Mouse (Mus musculus): Measurements from ENCODE around the gene Wipf1. TPM values are rescaled to one million over a fixed set of nuclear protein-coding genes. Genes with fewer than 3 reads are reported as not detected.

The Wipf1 gene
- total and polyA plus RNA-seq, 2 experiments from 2014 or later, result 1.7 to 2.9 TPM

DNA sequence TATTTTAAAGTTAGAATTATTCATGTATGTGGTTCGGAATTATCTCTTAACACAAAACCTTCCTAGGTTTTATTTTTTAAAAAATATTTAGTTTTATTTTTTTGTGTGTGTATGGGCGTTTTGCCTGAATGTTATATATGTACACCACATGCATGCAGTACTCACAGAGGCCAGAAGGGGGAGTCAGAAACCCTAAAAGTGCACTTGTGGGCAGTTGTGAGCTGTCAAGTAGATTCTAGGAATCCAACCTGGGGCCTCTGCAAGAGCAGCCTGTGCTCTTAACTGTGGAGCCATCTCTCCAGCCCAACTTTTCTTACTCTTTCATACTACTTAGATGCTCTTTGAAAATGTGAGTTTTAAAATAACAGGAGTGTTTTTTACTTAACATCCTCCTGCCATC is 57.4 kb downstream of the Wipf1 start:
- no peak overlapping the region for H3K27ac ChIP-seq (ENCODE audit: low read depth)
- no peak for ATAC-seq (ENCODE audit: insufficient read depth, low read depth)
- WGBS, result 92% methylated on average over 2 of the region's 2 CpGs
- TF ChIP-seq CTCF (IDR thresholded peaks at IDR 0.05; ENCODE audit: low read depth) (peak; percentile 20; the same call in 1 of the 2 replicates), EP300 (IDR thresholded peaks at IDR 0.05; ENCODE audit: low read depth) (no peak)
- no peak overlapping the region for H3K9ac ChIP-seq (replicated peaks; ENCODE audit: low read depth, low read length)
- no peak overlapping the region for H3K4me3 ChIP-seq (ENCODE audit: low read depth, low read length)
- no peak overlapping the region for H3K4me2 ChIP-seq (ENCODE audit: low read depth, low read length)
- H3K36me3 ChIP-seq (replicated peaks; ENCODE audit: control insufficient read depth, insufficient read depth, low read length), result no peaks in the 10 kb centered on the region
- no peaks in the 10 kb centered on the region; the same call in 1 of the 2 replicates for H3K4me1 ChIP-seq (ENCODE audit: control insufficient read depth, insufficient read depth)
- H3K9me3 ChIP-seq (replicated peaks; ENCODE audit: control insufficient read depth, low read length), result no peaks in the 10 kb centered on the region
- no peak for DNase-seq (ENCODE audit: low spot score)
- no peaks in the 10 kb centered on the region for H3K27me3 ChIP-seq (ENCODE audit: control insufficient read depth, insufficient read depth, low read length)

DNA sequence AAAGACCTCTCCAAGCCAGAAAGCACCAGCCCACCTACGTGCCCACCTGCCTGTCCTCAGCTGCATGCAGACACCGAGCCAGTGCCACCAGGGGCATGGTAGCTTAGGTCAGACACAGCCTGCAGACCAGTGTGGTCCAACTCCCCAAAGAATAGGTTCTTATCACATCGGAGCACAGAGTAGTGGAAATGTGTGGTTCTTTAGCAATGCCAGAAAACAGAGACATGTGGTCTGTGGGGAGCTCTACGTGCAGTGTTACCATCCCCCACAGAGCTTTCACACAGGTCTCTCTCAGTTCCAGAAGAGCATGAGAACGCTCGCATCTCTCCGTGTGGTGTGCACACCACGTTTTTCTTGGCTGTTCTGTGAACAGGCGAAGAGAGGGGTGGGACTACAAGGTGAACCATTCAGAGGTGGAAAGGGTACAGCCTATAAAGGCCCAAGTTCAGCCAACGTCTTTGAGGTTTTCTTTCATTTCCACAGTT is 59.3 kb downstream of the Wipf1 start:
- WGBS, result 66% methylated on average over 10 of the region's 10 CpGs
- no peaks in the 10 kb centered on the region; the same call in 1 of the 2 replicates for H3K4me1 ChIP-seq (ENCODE audit: control insufficient read depth, insufficient read depth)
- H3K27me3 ChIP-seq (ENCODE audit: control insufficient read depth, insufficient read depth, low read length), result no peaks in the 10 kb centered on the region
- no peak overlapping the region for H3K4me2 ChIP-seq (ENCODE audit: low read depth, low read length)
- DNase-seq (ENCODE audit: low spot score) (no peak), ATAC-seq (ENCODE audit: insufficient read depth, low read depth) (peak; percentile 49; the same call in 1 of the 2 replicates)
- H3K27ac ChIP-seq (ENCODE audit: low read depth), result peak overlapping the region; percentile 36; the same call in 1 of the 2 replicates
- H3K36me3 ChIP-seq (replicated peaks; ENCODE audit: control insufficient read depth, insufficient read depth, low read length), result no peaks in the 10 kb centered on the region
- TF ChIP-seq EP300 (IDR thresholded peaks at IDR 0.05; ENCODE audit: low read depth) (no peak), CTCF (IDR thresholded peaks at IDR 0.05; ENCODE audit: low read depth) (no peak)
- H3K9ac ChIP-seq (replicated peaks; ENCODE audit: low read depth, low read length), result no peak overlapping the region
- no peaks in the 10 kb centered on the region for H3K9me3 ChIP-seq (replicated peaks; ENCODE audit: control insufficient read depth, low read length)
- no peak overlapping the region for H3K4me3 ChIP-seq (ENCODE audit: low read depth, low read length)

GRCm38 (mm10) chr2:73469552-73469951 is 60.0 kb downstream of the Wipf1 start:
- H3K27ac ChIP-seq (ENCODE audit: low read depth), result peak overlapping the region; percentile 36; the same call in 1 of the 2 replicates
- H3K9me3 ChIP-seq (replicated peaks; ENCODE audit: control insufficient read depth, low read length), result no peaks in the 10 kb centered on the region
- H3K4me3 ChIP-seq (ENCODE audit: low read depth, low read length), result no peak overlapping the region
- ATAC-seq (ENCODE audit: insufficient read depth, low read depth) (no peak), DNase-seq (ENCODE audit: low spot score) (no peak)
- no peaks in the 10 kb centered on the region for H3K36me3 ChIP-seq (replicated peaks; ENCODE audit: control insufficient read depth, insufficient read depth, low read length)
- H3K9ac ChIP-seq (replicated peaks; ENCODE audit: low read depth, low read length), result no peak overlapping the region
- WGBS, result 69% methylated on average over 6 of the region's 6 CpGs
- no peaks in the 10 kb centered on the region; the same call in 1 of the 2 replicates for H3K4me1 ChIP-seq (ENCODE audit: control insufficient read depth, insufficient read depth)
- H3K4me2 ChIP-seq (ENCODE audit: low read depth, low read length), result no peak overlapping the region
- no peaks in the 10 kb centered on the region for H3K27me3 ChIP-seq (ENCODE audit: control insufficient read depth, insufficient read depth, low read length)
- TF ChIP-seq CTCF (IDR thresholded peaks at IDR 0.05; ENCODE audit: low read depth) (no peak), EP300 (IDR thresholded peaks at IDR 0.05; ENCODE audit: low read depth) (no peak)

DNA sequence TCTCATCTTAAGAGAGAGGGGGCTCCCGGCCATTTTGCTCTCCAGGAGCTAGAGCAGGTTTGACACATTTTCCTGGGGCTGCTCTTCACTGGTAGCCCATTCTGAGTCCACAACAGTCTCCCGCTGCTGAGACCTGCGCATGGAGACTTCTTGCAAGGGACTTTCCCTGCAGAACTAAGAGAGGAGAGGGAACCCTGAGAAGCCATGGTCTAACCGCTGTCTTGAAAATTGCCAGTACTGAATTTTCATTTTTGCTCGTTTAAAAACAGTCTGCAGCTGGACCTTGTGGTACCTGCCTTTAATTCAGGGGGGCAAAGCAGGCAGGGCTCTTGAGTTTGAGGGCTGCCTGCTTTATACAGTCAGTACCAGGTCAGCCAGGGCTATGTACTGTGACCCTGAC is 60.5 kb downstream of the Wipf1 start:
- Histone ChIP-seq H3K4me3 (ENCODE audit: low read depth, low read length) (no peak overlapping the region), H3K27ac (ENCODE audit: low read depth) (no peak overlapping the region), H3K4me2 (ENCODE audit: low read depth, low read length) (no peak overlapping the region), H3K4me1 (ENCODE audit: control insufficient read depth, insufficient read depth) (no peaks in the 10 kb centered on the region; the same call in 1 of the 2 replicates), H3K36me3 (replicated peaks; ENCODE audit: control insufficient read depth, insufficient read depth, low read length) (no peaks in the 10 kb centered on the region), H3K27me3 (ENCODE audit: control insufficient read depth, insufficient read depth, low read length) (no peaks in the 10 kb centered on the region), H3K9ac (replicated peaks; ENCODE audit: low read depth, low read length) (no peak overlapping the region), H3K9me3 (replicated peaks; ENCODE audit: control insufficient read depth, low read length) (no peaks in the 10 kb centered on the region)
- no peak for DNase-seq (ENCODE audit: low spot score)
- TF ChIP-seq CTCF (IDR thresholded peaks at IDR 0.05; ENCODE audit: low read depth) (no peak), EP300 (IDR thresholded peaks at IDR 0.05; ENCODE audit: low read depth) (no peak)
- WGBS, result 80% methylated on average over 5 of the region's 5 CpGs
- ATAC-seq (ENCODE audit: insufficient read depth, low read depth), result no peak

DNA sequence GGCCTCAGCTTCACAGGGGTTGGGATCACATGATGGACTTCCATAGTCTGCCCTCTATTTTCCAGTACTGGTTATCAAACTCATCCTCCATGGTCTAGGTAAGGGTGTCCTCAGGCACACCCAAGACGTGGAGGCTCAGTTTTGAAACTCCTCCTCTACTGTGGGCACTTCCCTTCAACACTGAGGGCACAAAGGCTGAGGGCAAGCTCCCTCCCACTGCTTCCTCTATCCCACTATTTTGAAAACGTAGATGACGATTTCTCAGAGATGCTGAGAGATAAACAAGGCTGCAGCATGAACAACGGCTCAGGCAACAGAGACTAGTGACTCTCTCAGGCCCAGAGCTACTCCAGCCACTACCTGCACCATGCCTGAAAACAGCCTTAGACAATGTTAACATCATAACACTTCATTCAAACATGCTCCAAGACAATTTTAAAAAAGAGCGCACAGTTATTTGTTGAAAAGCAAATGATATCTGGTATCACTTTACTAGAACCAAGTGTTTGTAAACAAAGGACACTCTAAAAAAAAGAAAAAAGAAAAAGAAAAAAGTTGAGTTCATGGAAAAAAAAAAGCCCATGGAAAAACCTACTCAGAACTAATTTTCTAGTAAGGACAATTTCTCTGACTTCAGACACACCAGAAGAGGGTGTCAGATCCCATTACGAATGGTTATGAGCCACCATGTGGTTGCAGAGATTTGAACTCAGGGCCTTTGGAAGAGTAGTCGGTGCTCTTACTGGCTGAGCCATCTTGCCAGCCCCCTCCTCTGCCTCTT is 62.3 kb downstream of the Wipf1 start:
- Histone ChIP-seq H3K4me1 (ENCODE audit: control insufficient read depth, insufficient read depth) (no peaks in the 10 kb centered on the region; the same call in 1 of the 2 replicates), H3K36me3 (replicated peaks; ENCODE audit: control insufficient read depth, insufficient read depth, low read length) (no peaks in the 10 kb centered on the region), H3K27ac (ENCODE audit: low read depth) (no peak overlapping the region), H3K4me3 (ENCODE audit: low read depth, low read length) (no peak overlapping the region), H3K9ac (replicated peaks; ENCODE audit: low read depth, low read length) (no peak overlapping the region), H3K27me3 (ENCODE audit: control insufficient read depth, insufficient read depth, low read length) (no peaks in the 10 kb centered on the region), H3K4me2 (ENCODE audit: low read depth, low read length) (no peak overlapping the region), H3K9me3 (replicated peaks; ENCODE audit: control insufficient read depth, low read length) (no peaks in the 10 kb centered on the region)
- DNase-seq (ENCODE audit: low spot score), result no peak
- TF ChIP-seq EP300 (IDR thresholded peaks at IDR 0.05; ENCODE audit: low read depth), result no peak
- TF ChIP-seq CTCF (IDR thresholded peaks at IDR 0.05; ENCODE audit: low read depth), result no peak
- ATAC-seq (ENCODE audit: insufficient read depth, low read depth), result no peak
- WGBS, result 60% methylated on average over 7 of the region's 7 CpGs

Measured in heart, postnatal 0 days (tissue).